Mouse (Mus musculus) lung, postnatal 0 days (tissue): ENCODE measurements at regions not wholly inside any gene's neighbourhood (a gene's known extent, or its start where the extent isn't known, plus 50 kb on each side); places are given as distances from the start of the nearest gene placed in this dataset.

ENCODE experiments used
- CTCF ChIP-seq: IDR thresholded peaks from 2 replicates; pipeline ENCODE4 v1.5.1; 2016; ENCODE audit warnings: antibody characterized with exemption, mild to moderate bottlenecking
- EP300 ChIP-seq: IDR thresholded peaks from 2 replicates; pipeline ENCODE4 v1.6.1; 2016; ENCODE audit warnings: antibody characterized with exemption, mild to moderate bottlenecking, control low read depth

DNA sequence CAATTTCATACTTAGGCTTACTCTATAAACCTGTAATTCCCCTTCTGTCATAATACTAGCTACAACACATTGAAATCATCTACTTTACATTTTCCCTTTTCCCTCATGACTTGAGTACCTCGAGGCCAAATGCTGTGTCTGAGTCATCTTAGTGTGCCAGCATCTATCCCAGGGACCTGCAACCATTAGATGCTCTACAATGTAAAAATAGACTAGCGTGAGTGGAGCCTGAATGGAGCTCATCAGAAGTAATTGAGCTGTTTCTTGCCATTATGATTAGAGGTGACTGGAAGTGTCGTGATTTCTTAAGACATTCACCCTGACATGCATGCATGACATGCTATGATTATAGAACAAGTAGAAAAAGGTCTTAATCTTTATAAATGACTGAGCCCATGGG, 301.1 kb downstream of the Myh15 start:
- TF ChIP-seq EP300: no peak
- no peak for TF ChIP-seq CTCF
